Mouse (Mus musculus) erythroblast, embryonic 14.5 days (primary cell): ENCODE results near the gene Brf1. TPM values are rescaled to one million over a fixed set of nuclear protein-coding genes. Genes with fewer than 3 reads are reported as not detected.

Experiments used
- H3K27me3 ChIP-seq: 2 replicates; pipeline ENCODE4 v1.6.1; 2012; ENCODE audit warnings: inconsistent platforms; ENCODE audit not compliant: control insufficient read depth
- H3K36me3 ChIP-seq: 2 replicates; pipeline ENCODE4 v1.6.1; 2012; ENCODE audit warnings: mild to moderate bottlenecking, inconsistent platforms; ENCODE audit not compliant: control insufficient read depth
- H3K4me1 ChIP-seq: 2 replicates; pipeline ENCODE4 v1.6.1; 2012; ENCODE audit warnings: inconsistent platforms; ENCODE audit not compliant: control insufficient read depth
- H3K4me3 ChIP-seq: replicated peaks from 2 replicates; pipeline ENCODE3; 2012; ENCODE audit warnings: moderate library complexity, mild to moderate bottlenecking, inconsistent platforms
- H3K9me3 ChIP-seq: 2 replicates; pipeline ENCODE4 v1.6.1; 2012; ENCODE audit warnings: low read length, inconsistent platforms, mixed read lengths; ENCODE audit not compliant: control insufficient read depth
- GATA1 ChIP-seq: IDR thresholded peaks from 2 replicates; pipeline ENCODE4 v1.6.1; 2012; ENCODE audit warnings: low read length, inconsistent platforms, mixed read lengths
- TAL1 ChIP-seq: IDR thresholded peaks from 3 replicates; pipeline ENCODE4 v1.6.1; 2012; ENCODE audit warnings: low read length, inconsistent platforms, mixed read lengths
- polyA plus RNA-seq: library from polyadenylated mRNA; stranded (reverse); fragments of >175 nt; gene quantifications from 2 replicates; pipeline ENCODE4 v1.2.3, GENCODE M21; 2012

Brf1 gene
- polyA plus RNA-seq, 1 experiment = 3.6 TPM

DNA sequence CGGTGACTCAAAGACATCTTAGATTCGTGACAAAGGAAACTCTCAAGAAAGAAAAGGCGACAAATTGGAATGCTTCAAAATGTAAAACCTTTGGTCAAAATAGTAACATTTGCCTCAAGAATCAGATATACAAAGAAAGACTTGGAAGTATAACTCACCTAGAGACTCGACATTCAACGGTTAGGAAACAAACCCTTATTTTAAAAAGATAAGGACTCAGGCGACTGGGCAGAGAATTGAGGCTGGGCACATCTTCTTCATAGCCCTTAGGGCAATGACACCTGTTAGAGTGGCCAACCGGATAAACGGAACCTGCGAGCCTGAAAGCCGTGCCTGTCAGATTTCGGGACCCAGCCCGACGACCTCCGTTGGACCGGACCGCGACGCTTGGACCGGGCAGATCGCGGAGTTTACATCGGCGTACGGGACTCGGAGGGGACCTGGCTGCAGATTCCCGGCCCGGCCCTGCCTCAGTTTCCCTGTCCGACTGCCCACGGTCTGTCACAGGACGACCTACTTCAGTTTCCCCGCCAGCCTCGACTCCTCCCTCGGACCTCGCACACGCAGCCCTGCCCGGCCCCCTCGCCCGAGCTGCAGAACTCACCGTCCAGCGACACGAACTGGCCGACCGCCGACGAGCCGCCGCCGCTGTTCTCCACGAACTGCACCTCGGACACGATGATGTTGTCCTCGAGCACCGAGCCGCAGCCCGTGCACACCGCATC is 773 bp downstream of the Brf1 start:
- peaks cover 37% of the 10 kb centered on the region for H3K36me3 ChIP-seq
- TF ChIP-seq TAL1 (no peak), GATA1 (no peak)
- peaks cover 3% of the 10 kb centered on the region for H3K9me3 ChIP-seq
- peaks cover 14% of the 10 kb centered on the region for H3K27me3 ChIP-seq
- peaks cover 44% of the 10 kb centered on the region for H3K4me1 ChIP-seq
- peak overlapping the region; percentile 87 for H3K4me3 ChIP-seq

DNA sequence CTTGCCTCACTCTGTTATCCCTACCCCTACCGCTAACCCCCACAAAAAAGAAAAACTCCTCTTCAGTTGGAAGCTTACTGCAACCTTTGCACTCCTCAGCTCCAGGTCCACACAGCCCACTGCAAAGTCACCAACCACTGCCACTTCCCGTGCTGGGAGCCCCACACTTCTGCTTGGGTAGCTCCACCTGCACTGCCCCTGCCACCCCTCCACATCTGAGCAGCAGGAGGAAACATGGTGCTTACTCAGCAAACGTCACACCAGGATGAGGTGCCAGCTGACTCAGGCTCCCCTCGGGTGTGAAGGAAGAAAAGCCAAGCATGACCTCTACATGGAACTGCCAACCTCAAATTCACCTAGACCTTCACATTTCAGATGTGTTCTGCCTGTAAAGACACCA is 6.4 kb downstream of the Brf1 start:
- Histone ChIP-seq H3K4me3 (no peak overlapping the region), H3K27me3 (no peaks in the 10 kb centered on the region), H3K36me3 (peaks cover 79% of the 10 kb centered on the region), H3K9me3 (peaks cover 3% of the 10 kb centered on the region), H3K4me1 (peaks cover 46% of the 10 kb centered on the region)
- no peak for TF ChIP-seq GATA1
- TF ChIP-seq TAL1 = no peak

DNA sequence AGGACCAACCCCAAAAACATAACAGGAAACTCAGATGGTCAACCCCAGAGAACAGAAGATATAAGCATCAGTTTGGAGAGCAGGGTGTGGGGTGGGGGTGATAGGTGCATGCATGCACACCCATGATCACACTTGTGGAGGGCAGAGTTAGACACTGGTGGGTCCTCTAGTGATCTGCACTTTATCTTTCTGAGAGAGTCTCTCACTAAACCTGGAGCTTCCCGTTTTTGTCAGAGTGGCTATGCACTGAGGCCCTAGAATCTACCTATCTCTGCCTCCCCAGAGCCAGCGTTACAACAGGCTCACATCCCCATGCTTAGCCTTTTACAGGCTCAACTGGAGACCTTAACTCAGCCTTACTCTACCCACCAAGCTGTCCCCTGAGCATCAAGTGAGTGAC is 9.1 kb downstream of the Brf1 start:
- peaks cover 85% of the 10 kb centered on the region for H3K36me3 ChIP-seq
- H3K9me3 ChIP-seq = peaks cover 3% of the 10 kb centered on the region
- no peak overlapping the region for H3K4me3 ChIP-seq
- no peak for TF ChIP-seq TAL1
- no peak for TF ChIP-seq GATA1
- no peaks in the 10 kb centered on the region for H3K27me3 ChIP-seq
- H3K4me1 ChIP-seq = peaks cover 26% of the 10 kb centered on the region

DNA sequence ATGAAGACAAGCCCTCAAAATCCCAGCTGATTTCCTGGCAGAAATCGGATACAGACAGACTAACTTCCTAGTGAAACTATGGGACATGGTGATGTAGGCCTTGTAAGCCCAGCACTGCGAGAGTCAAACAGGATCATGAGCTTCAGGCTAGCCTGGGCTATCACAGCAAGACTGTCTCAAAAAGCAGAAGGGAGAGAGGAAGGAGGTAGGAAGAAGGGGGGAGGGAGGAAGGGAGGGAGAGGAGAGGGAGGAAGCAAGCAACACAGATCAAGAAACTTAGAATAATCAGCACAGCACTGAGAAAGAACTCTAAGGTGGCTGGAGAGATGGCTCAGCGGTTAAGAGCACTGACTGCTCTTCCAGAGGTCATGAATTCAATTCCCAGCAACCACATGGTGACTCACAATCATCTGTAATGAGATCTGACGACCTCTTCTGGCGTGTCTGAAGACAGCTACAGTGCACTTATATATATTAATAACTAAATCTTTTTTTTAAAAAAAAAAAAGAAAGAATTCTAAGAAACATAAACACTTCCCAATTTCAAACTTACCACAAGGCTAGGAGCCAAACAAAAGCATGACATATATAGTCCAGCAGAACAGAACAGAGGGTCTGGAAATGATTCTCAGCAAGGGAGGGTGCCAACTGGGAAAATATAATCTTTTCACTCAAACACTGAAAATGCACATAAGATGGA is 9.6 kb downstream of the Brf1 start:
- no peaks in the 10 kb centered on the region for H3K27me3 ChIP-seq
- H3K9me3 ChIP-seq = peaks cover 2% of the 10 kb centered on the region
- H3K4me1 ChIP-seq = peaks cover 26% of the 10 kb centered on the region
- peaks cover 85% of the 10 kb centered on the region for H3K36me3 ChIP-seq
- H3K4me3 ChIP-seq = no peak overlapping the region
- TF ChIP-seq GATA1 = no peak

DNA sequence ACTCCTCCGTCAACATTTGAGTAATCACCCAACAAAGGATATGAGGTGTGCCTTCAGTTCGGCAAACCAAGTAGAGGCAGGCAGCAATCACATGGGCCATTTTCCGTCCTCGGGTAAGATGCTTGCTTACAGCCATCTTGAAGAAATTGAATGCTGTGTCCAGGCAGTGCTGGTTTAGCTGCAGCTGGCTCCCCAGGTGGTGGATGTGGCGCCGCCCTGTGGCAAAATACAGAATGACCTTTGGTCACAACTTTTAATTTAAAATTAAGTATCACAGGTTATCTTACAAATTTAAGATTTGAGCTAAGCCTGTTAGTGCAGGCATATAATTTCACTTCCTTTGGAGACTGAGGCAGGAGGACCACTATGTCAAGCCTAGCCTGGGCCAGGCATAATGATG is 12.6 kb downstream of the Brf1 start:
- Histone ChIP-seq H3K9me3 (no peaks in the 10 kb centered on the region), H3K36me3 (peaks cover 86% of the 10 kb centered on the region), H3K4me1 (peaks cover 12% of the 10 kb centered on the region), H3K27me3 (no peaks in the 10 kb centered on the region), H3K4me3 (no peak overlapping the region)
- TF ChIP-seq TAL1 (no peak), GATA1 (no peak)

DNA sequence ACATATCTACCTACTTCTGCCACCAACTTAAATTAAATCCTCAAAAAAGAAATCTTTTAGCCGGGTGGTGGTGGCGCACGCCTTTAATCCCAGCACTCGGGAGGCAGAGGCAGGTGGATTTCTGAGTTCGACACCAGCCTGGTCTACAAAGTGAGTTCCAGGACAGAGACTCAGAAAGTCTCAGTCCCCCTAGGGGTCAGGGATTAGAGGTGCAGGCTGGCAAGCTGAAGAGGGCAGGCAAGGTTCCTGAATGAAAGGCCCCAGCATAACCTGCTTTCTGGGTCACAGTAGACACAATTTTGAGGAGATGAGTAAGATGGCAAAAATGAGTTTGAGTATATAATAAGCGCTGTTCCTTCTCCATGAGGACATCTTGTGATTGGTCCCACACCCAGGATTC is 15.2 kb downstream of the Brf1 start:
- TF ChIP-seq GATA1 (no peak), TAL1 (no peak)
- peaks cover 90% of the 10 kb centered on the region for H3K36me3 ChIP-seq
- H3K4me1 ChIP-seq = peaks cover 7% of the 10 kb centered on the region
- H3K27me3 ChIP-seq = no peaks in the 10 kb centered on the region
- H3K9me3 ChIP-seq = no peaks in the 10 kb centered on the region
- no peak overlapping the region for H3K4me3 ChIP-seq

DNA sequence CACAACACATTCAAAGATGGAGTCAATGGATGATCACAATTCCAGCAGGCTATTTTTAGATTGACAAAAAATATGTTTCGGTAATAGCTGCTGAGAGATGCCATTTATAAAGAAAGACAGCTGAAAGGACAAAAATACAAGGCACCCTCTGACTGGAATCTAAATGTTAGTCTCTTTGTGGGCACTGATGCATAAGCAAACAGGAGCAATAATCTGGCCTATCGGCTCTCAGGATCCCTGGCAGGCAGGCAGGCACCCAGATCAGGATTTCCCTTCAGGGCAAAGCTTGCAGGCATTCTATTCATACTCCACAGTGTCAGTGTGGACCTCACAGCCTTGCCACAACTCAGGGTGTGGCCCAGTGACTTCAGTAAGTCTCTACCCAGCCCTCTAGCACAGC is 18.5 kb downstream of the Brf1 start:
- TF ChIP-seq TAL1 (no peak), GATA1 (no peak)
- Histone ChIP-seq H3K27me3 (no peaks in the 10 kb centered on the region), H3K36me3 (peaks cover 97% of the 10 kb centered on the region), H3K4me1 (peaks cover 16% of the 10 kb centered on the region), H3K9me3 (no peaks in the 10 kb centered on the region), H3K4me3 (no peak overlapping the region)

DNA sequence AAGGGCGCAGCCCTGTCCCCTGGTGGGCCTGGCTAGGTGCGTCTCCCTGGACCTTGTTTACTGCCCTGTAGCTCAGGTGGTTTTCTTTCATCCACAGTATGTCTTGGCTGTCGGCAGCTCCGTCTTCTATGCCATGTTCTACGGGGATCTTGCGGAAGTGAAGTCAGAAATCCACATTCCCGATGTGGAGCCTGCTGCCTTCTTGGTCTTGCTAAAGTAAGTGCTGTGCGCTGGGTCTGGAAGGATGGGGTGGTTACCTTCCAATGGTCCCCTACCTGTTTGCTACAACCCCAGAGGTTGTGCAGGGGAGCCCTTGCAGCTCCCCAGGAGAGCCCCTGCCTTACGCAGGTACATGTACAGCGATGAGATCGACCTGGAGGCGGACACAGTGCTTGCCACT is 23.3 kb downstream of the Brf1 start:
- Histone ChIP-seq H3K4me3 (peak overlapping the region; percentile 79), H3K27me3 (no peaks in the 10 kb centered on the region), H3K4me1 (peaks cover 27% of the 10 kb centered on the region), H3K36me3 (peaks cover 93% of the 10 kb centered on the region), H3K9me3 (no peaks in the 10 kb centered on the region)
- no peak for TF ChIP-seq TAL1
- no peak for TF ChIP-seq GATA1

DNA sequence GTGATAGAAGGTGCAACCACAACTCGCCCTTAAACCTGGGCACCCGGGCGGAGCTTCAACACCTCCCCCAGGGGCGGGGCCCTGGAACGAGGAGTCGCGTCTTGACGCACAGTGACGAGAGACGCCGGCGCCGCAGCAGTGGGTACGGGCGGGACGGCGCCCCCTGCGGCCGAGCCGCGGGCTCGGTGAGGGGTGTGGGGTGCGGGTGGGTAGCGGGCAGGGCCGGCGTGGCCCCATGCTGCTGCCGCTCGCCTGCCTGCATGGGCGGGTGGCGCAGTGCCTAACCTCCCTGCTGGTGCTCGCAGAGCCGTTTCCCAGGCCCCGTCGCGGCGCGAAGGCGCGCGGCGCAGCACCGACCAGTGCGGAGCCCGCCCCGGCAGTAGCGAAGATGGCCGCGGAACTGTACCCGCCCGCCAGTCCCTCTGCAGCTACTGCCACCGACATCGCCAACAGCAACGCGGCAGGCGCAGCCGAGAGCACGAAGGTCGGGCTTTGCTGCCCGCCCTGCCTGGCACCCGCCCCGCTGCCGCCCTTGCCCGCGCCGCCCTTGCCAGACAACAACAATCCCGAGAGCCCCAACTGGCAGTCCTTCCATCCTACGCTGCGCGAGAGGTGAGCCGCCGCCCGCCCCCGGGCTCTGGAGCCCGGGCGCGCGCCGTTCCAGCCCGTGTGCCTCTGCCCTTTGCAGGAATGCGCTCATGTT is 24.0 kb downstream of the Brf1 start, which contains the start of gene Btbd6:
Btbd6 (plus strand) TSS at position 112 of the 703 bp plus-strand sequence.
- Histone ChIP-seq H3K4me3 (peak within 1 kb of the TSS; percentile 79), H3K9me3 (no peaks in the 10 kb centered on the region), H3K4me1 (peaks cover 26% of the 10 kb centered on the region), H3K36me3 (peaks cover 93% of the 10 kb centered on the region), H3K27me3 (no peaks in the 10 kb centered on the region)
- TF ChIP-seq TAL1 = no peak
- no peak for TF ChIP-seq GATA1
